Mouse (Mus musculus) testis, adult 2 months (tissue): ENCODE data around the gene Enoph1. TPM values are rescaled to one million over a fixed set of nuclear protein-coding genes. Genes with fewer than 3 reads are reported as not detected.
A peak's percentile ranks its signal among the peaks of the same experiment; 100 is the strongest.

Experiments used
- H3K27ac ChIP-seq: fragments of 200-500 bp; 2 replicates; pipeline ENCODE4 v1.5.1; 2012; ENCODE audit warnings: low read depth, low read length; ENCODE audit not compliant: control insufficient read depth, insufficient read depth
- H3K27me3 ChIP-seq: fragments of 200-500 bp; 2 replicates; pipeline ENCODE4 v1.6.1; 2012; ENCODE audit warnings: mild to moderate bottlenecking, low read length, moderate library complexity; ENCODE audit not compliant: control insufficient read depth, insufficient read depth
- H3K36me3 ChIP-seq: fragments of 200-500 bp; 2 replicates; pipeline ENCODE4 v1.6.1; 2012; ENCODE audit warnings: mild to moderate bottlenecking, low read length; ENCODE audit not compliant: control insufficient read depth, insufficient read depth
- H3K4me1 ChIP-seq: fragments of 200-500 bp; 2 replicates; pipeline ENCODE4 v1.6.1; 2012; ENCODE audit warnings: low read length; ENCODE audit not compliant: control insufficient read depth, insufficient read depth
- H3K4me3 ChIP-seq: fragments of 200-500 bp; 2 replicates; pipeline ENCODE4 v1.5.1; 2012; ENCODE audit warnings: low read depth, mild to moderate bottlenecking, low read length, moderate library complexity, mixed read lengths; ENCODE audit not compliant: control insufficient read depth
- CTCF ChIP-seq: fragments of 200-500 bp; IDR thresholded peaks from 2 replicates; pipeline ENCODE4 v1.5.1; 2012; ENCODE audit warnings: low read depth, mild to moderate bottlenecking, inconsistent platforms, low read length, moderate library complexity; ENCODE audit not compliant: control insufficient read depth, insufficient read depth, insufficient replicate concordance
- POLR2A ChIP-seq: fragments of 200-500 bp; IDR thresholded peaks from 2 replicates; pipeline ENCODE4 v1.6.1; 2012; ENCODE audit warnings: low read depth, mild to moderate bottlenecking, inconsistent platforms, low read length, moderate library complexity; ENCODE audit not compliant: control insufficient read depth
- polyA plus RNA-seq: library from polyadenylated mRNA; depleted of rRNA; stranded (reverse); fragments of >200 nt; gene quantifications from 2 replicates; pipeline ENCODE4 v1.2.3, GENCODE M21; 2012

The Enoph1 gene
- polyA plus RNA-seq, 1 experiment, result 31.8 TPM

DNA sequence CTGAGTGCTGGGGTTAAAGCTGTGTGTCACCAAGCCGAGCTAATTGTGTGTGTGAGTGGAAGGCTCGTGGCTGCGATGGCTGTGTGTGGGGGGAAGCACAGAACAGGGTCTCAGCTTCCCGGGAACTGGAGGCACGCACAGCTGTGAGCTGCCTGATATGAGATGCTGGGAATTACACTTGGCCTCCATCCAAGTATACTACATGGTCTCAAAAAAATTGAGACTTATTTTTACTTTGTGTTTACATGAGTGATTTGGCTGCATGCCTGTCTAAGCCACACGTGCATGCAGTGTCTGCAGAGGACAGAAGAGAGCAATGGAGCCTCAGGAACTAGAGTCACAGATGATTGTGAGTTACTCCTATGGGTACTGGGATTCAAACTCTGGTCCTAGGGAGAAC lies 9.7 kb upstream of the Enoph1 start:
- Histone ChIP-seq H3K4me1 (no peaks in the 10 kb centered on the region; the same call in 1 of the 2 replicates), H3K27ac (no peak overlapping the region), H3K36me3 (no peaks in the 10 kb centered on the region), H3K4me3 (peak overlapping the region; percentile 10), H3K27me3 (no peaks in the 10 kb centered on the region)
- TF ChIP-seq POLR2A (no peak), CTCF (no peak)

DNA sequence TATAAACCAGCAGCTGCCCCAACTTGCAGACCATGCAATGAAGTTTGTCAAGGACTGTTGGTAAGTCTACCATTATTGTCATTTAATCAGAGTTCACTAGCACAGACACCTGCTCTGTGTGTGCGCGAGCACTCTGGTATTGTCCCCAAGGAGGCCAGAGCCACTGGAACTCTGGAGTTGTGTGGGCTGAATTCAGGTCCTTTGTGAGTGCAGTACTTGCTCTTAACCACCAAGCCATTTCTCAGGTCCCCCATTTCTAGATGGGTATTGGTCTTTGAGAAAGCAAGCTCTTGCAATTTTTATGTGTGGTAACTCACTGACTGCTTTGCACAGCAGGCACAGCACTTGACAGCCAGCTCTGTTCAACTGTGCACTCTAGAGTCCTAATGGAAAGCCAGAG lies 7.7 kb upstream of the Enoph1 start:
- Histone ChIP-seq H3K27me3 (no peaks in the 10 kb centered on the region), H3K36me3 (peaks cover 3% of the 10 kb centered on the region), H3K27ac (no peak overlapping the region), H3K4me1 (no peaks in the 10 kb centered on the region; the same call in 1 of the 2 replicates), H3K4me3 (no peak overlapping the region)
- TF ChIP-seq CTCF, result no peak
- no peak for TF ChIP-seq POLR2A

DNA sequence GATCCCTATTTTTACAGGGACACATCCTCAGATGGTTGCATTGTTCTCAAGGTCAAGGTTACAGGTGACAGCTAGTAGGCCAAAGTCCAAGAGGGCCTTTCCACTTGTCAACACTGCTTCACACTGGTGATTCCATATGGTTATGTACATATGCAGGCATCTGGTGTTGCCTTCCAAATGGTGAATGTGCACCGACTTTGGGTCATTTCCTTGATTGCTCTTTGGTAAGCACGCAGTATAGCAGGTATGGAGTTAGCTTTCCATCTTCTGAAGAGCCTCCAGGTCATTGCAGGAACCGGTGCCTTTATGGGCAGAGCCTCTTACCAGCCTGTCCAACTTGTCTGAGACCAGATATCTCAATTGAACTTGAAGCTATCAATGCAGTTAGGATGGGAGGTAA lies 7.1 kb upstream of the Enoph1 start:
- H3K27ac ChIP-seq, result no peak overlapping the region
- H3K36me3 ChIP-seq, result peaks cover 3% of the 10 kb centered on the region

DNA sequence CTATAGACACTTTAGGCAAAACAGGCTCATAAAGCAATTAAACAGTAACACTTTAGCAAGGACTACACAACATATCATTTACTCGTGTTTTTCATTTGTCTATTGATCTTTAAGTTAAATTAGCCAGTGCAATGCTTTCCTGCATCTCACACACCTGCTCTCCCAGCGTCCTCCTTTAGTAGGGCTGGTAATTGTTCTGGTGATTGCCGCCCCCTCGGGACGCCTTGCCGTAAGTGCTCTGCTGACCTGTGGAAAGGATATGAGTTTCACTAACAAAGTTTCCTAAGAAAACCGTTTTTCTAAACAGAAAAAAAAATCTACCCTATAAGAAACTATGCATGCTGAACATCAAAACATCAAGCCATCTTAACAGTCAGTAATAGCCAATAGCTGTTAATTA lies 3.8 kb upstream of the Enoph1 start:
- H3K4me3 ChIP-seq, result no peak overlapping the region
- no peak overlapping the region for H3K27ac ChIP-seq
- peaks cover 4% of the 10 kb centered on the region for H3K4me1 ChIP-seq
- no peaks in the 10 kb centered on the region for H3K27me3 ChIP-seq
- TF ChIP-seq CTCF (no peak; the same call in 1 of the 2 replicates), POLR2A (no peak)
- H3K36me3 ChIP-seq, result peaks cover 3% of the 10 kb centered on the region

More for the DNA sequence above, 7.1 kb upstream of the Enoph1 start:
- Histone ChIP-seq H3K27me3 (no peaks in the 10 kb centered on the region), H3K4me3 (no peak overlapping the region), H3K4me1 (no peaks in the 10 kb centered on the region; the same call in 1 of the 2 replicates)
- TF ChIP-seq CTCF (no peak), POLR2A (no peak)

DNA sequence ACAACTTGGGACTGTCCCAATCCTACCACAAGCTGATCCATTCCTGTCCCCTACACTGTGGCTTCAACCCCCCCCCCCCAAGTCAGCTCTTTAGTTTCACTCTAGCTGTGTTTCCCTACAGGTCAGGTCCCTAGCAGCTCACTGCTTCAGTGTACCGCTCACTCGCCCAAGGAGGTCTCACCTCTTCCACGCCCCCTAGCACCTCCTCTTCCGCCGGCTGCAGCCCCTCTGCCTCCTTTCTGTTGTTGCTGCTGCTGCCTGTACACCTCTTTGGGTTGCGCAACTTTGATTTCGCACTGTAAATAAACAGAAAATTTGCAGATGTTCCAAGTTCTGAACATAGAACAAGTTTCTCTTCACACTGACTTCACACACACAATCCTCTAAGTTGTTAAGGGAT lies 3.1 kb upstream of the Enoph1 start:
- H3K27ac ChIP-seq, result no peak overlapping the region
- no peak for TF ChIP-seq POLR2A
- TF ChIP-seq CTCF, result no peak
- H3K4me3 ChIP-seq, result no peak overlapping the region
- H3K4me1 ChIP-seq, result peaks cover 4% of the 10 kb centered on the region
- H3K36me3 ChIP-seq, result peaks cover 3% of the 10 kb centered on the region
- H3K27me3 ChIP-seq, result no peaks in the 10 kb centered on the region

DNA sequence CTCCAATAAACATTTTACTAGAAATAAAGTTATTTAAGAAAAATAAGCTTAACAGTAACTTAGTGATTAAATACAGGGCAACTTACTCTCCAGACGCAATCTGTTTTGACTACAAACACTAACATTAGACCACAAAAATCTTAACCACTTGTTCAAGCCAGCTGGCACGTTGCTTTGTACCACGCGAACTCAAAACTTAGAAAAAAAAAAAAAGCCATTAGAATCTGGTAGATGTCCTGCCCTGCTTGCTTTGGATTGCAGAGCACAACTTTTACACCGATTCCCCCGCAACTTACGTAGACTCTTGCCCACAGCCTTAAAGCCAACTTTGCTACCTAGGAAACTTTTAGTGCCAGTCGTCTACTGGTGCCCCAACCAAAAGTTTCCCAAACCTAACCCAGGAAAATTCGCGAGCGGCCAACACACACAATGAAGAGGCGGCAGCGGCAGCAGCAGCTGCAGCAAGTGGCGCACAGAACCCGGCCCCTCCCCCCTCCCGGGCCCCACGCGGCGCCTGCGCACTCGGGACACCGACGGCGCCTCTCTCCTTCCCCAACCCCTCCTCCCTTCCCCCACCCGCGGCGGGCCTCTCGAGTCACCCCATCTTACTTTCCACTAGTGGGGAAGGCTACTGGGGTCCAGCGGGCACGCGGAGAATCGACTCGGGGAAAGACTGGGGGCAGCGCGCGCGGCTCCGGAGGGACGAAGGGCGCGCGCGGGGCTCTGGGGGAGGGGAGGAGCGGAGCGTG lies 1.6 kb upstream of the Enoph1 start:
- Histone ChIP-seq H3K27ac (peak overlapping the region; percentile 98), H3K36me3 (peaks cover 3% of the 10 kb centered on the region), H3K4me3 (peak overlapping the region; percentile 96), H3K4me1 (peaks cover 4% of the 10 kb centered on the region), H3K27me3 (no peaks in the 10 kb centered on the region)
- TF ChIP-seq CTCF (no peak), POLR2A (no peak)

DNA sequence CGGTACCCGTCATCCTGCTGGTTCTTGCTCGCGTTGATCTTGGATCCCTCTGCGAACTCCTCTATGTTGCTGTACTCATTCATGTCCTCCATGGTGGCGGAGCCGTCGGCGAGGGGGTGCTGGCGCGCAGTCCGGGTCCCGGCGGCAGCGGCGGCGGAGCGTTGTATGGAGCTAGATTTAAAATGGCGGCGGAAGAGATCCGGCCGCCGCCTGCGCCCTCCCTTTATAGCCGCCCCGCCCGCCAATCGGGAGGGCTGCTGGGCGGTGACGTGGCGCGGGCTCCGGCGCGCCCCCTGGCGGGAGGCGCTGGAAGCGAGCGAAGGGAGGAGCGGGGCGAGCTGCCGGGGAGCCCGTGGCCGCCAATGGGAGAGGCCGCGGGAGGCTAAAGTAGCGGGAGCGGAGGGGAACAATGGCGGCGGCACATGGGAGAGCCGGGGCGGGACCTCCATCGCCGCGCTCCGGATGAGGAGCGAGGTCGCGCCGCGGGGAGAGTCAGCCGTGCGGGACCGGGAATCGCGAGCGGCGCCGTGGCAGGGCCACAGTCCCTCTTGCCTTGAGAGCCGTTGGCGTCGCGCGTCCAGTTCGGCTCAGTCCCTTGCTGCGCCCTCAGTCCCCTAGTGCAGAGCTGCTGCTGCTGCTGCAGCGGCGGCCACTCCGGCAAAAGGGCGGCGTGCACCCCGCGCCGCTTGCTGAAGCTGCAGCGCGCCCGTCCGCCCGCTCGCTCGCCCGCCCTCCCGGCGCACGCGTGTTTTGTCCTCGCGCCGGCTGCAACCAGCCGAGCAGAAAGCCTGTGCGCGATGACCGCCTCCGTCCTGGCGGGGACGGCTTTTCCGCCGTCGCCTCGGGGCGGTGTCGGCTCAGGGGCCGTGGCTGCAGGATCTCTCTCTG lies 827 bp upstream of the Enoph1 start:
- peak overlapping the region; percentile 98 for H3K27ac ChIP-seq
- TF ChIP-seq POLR2A, result peak; percentile 82
- TF ChIP-seq CTCF, result peak; percentile 89
- peak overlapping the region; percentile 96 for H3K4me3 ChIP-seq
- H3K4me1 ChIP-seq, result peaks cover 4% of the 10 kb centered on the region
- peaks cover 3% of the 10 kb centered on the region for H3K36me3 ChIP-seq
- no peaks in the 10 kb centered on the region for H3K27me3 ChIP-seq
